ENCODE assay signal across 19 mouse cellular contexts in the genomic region with DNA sequence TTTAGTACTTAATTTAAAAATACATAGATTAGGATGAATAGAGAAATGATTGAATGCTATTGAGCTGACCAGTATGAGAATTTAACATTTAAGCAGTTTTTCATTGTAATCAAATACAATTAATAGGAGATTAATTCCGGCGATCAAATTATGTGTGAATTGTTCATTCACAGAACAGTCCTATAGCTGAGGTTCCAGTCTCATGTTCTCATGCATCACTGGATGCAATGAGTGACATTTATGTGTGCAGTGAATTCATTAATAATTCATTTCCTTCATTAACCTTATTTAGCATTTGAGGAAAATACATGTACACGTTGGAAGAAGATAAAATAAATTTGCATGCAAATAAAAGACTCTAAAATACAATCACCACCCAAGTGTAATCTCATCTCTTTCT.
DNase-seq lines count a peak whose midpoint lies in the region; ATAC-seq and TF ChIP-seq lines count a peak whose summit lies in the region.
"Had no signal": no experiment of that assay in that cellular context is flagged by ENCODE, and none has a peak within 500 bp of the region (broad histone marks: within the 10 kb centered on the region; RNA-seq: fewer than 3 reads in every experiment).

No protein-coding gene starts in this region.

- no peak for TF ChIP-seq CTCF in brain, embryonic 14.5 days (IDR thresholded peaks at IDR 0.05; ENCODE audit: borderline replicate concordance, extremely low read depth, insufficient read depth, insufficient read length)

- no peak overlapping the region for H3K27ac ChIP-seq in forebrain, embryonic 13.5 days
- H3K27ac ChIP-seq in forebrain, embryonic 10.5 days: no peak overlapping the region
- no peak overlapping the region for H3K27ac ChIP-seq in hindbrain, embryonic 12.5 days
- H3K27ac ChIP-seq in hindbrain, embryonic 16.5 days (ENCODE audit: low read depth, low read length): no peak overlapping the region
- H3K27ac ChIP-seq: embryonic facial prominence, embryonic 10.5 days; embryonic facial prominence, embryonic 12.5 days had no signal

- H3K4me2 ChIP-seq in forebrain, embryonic 13.5 days: no peak overlapping the region
- no peak overlapping the region for H3K4me2 ChIP-seq in hindbrain, embryonic 12.5 days (replicated peaks)
- no peak overlapping the region for H3K4me2 ChIP-seq in hindbrain, embryonic 16.5 days (ENCODE audit: low read length)
- H3K4me2 ChIP-seq: embryonic facial prominence, embryonic 12.5 days had no signal

- peak; percentile 63; the same call in 1 of the 2 replicates for ATAC-seq in forebrain, embryonic 13.5 days
- ATAC-seq in hindbrain, embryonic 12.5 days (ENCODE audit: low FRiP score): peak; percentile 61; the same call in 1 of the 2 replicates
- ATAC-seq in hindbrain, embryonic 16.5 days: no peak
- ATAC-seq: forebrain, postnatal 0 days had no signal

- H3K4me3 ChIP-seq in forebrain, embryonic 13.5 days: no peak overlapping the region
- H3K4me3 ChIP-seq in forebrain, embryonic 10.5 days: no peak overlapping the region
- no peak overlapping the region for H3K4me3 ChIP-seq in hindbrain, embryonic 12.5 days
- H3K4me3 ChIP-seq in hindbrain, embryonic 16.5 days (ENCODE audit: low read length): no peak overlapping the region
- H3K4me3 ChIP-seq: embryonic facial prominence, embryonic 10.5 days; embryonic facial prominence, embryonic 12.5 days had no signal

- H3K9ac ChIP-seq in forebrain, embryonic 13.5 days: no peak overlapping the region
- no peak overlapping the region for H3K9ac ChIP-seq in hindbrain, embryonic 12.5 days
- no peak overlapping the region for H3K9ac ChIP-seq in hindbrain, embryonic 16.5 days (ENCODE audit: low read depth, low read length)
- H3K9ac ChIP-seq: embryonic facial prominence, embryonic 12.5 days; forebrain, postnatal 0 days had no signal

- no peaks in the 10 kb centered on the region for H3K27me3 ChIP-seq in forebrain, embryonic 13.5 days
- H3K27me3 ChIP-seq in forebrain, embryonic 10.5 days (ENCODE audit: poor library complexity, severe bottlenecking): no peaks in the 10 kb centered on the region
- H3K27me3 ChIP-seq in hindbrain, embryonic 12.5 days: no peaks in the 10 kb centered on the region
- H3K27me3 ChIP-seq in hindbrain, embryonic 16.5 days (replicated peaks; ENCODE audit: control insufficient read depth, insufficient read depth, low read length): no peaks in the 10 kb centered on the region
- H3K27me3 ChIP-seq: embryonic facial prominence, embryonic 12.5 days had no signal

- H3K9me3 ChIP-seq in forebrain, embryonic 13.5 days (replicated peaks): no peaks in the 10 kb centered on the region
- H3K9me3 ChIP-seq in forebrain, embryonic 10.5 days: no peaks in the 10 kb centered on the region
- no peaks in the 10 kb centered on the region for H3K9me3 ChIP-seq in hindbrain, embryonic 12.5 days (replicated peaks)
- H3K9me3 ChIP-seq in hindbrain, embryonic 16.5 days (ENCODE audit: control insufficient read depth, low read length): no peaks in the 10 kb centered on the region
- H3K9me3 ChIP-seq: embryonic facial prominence, embryonic 10.5 days; embryonic facial prominence, embryonic 12.5 days had no signal

- no peaks in the 10 kb centered on the region for H3K4me1 ChIP-seq in forebrain, embryonic 13.5 days
- H3K4me1 ChIP-seq in forebrain, embryonic 10.5 days: no peaks in the 10 kb centered on the region
- no peaks in the 10 kb centered on the region for H3K4me1 ChIP-seq in hindbrain, embryonic 12.5 days
- H3K4me1 ChIP-seq in hindbrain, embryonic 16.5 days (ENCODE audit: control insufficient read depth, insufficient read depth, low read depth, low read length): no peaks in the 10 kb centered on the region
- H3K4me1 ChIP-seq: embryonic facial prominence, embryonic 10.5 days; embryonic facial prominence, embryonic 12.5 days had no signal

- no peaks in the 10 kb centered on the region for H3K36me3 ChIP-seq in forebrain, embryonic 13.5 days (ENCODE audit: poor library complexity, severe bottlenecking)
- H3K36me3 ChIP-seq in forebrain, embryonic 10.5 days (replicated peaks): no peaks in the 10 kb centered on the region
- no peaks in the 10 kb centered on the region for H3K36me3 ChIP-seq in hindbrain, embryonic 12.5 days
- H3K36me3 ChIP-seq in hindbrain, embryonic 16.5 days (ENCODE audit: control insufficient read depth, insufficient read depth, low read length): no peaks in the 10 kb centered on the region
- H3K36me3 ChIP-seq: embryonic facial prominence, embryonic 10.5 days; embryonic facial prominence, embryonic 12.5 days had no signal

- no peak for DNase-seq in forebrain, embryonic 10.5 days (ENCODE audit: extremely low spot score, low spot score)
- peak; percentile 48 for DNase-seq in brain, embryonic 14.5 days (ENCODE audit: low read depth)
- DNase-seq in retina, embryonic 14.5 days (ENCODE audit: low spot score): peak; percentile 22
- DNase-seq in kidney, adult 18-20 months: no peak
- DNase-seq in thymus, postnatal 4 days: no peak
- DNase-seq: adrenal gland, adult 2 months; adrenal gland, postnatal 10 days; adrenal gland, postnatal 25 days; cerebellum, adult 11-12 months; cerebellum, adult 2 months; cerebellum, adult 9-10 months; cerebellum, postnatal 10 days; cerebellum, postnatal 25 days; forebrain, postnatal 0 days had no signal

- no peak for TF ChIP-seq POLR2A in brain, embryonic 14.5 days (IDR thresholded peaks at IDR 0.05; ENCODE audit: borderline replicate concordance, extremely low read depth, insufficient read depth, insufficient read length, poor library complexity, severe bottlenecking)

- WGBS in forebrain, embryonic 13.5 days: 50% methylated on average over 3 of the region's 3 CpGs
- 87% methylated on average over 3 of the region's 3 CpGs for WGBS in forebrain, embryonic 10.5 days
- 72% methylated on average over 3 of the region's 3 CpGs for WGBS in hindbrain, embryonic 12.5 days
- WGBS in hindbrain, embryonic 16.5 days: 52% methylated on average over 3 of the region's 3 CpGs

Comparison
In these comparisons a context has a peak if more than half of its experiments do, and no peak if none do; other contexts are left out.
1. DNase-seq: peak in brain, embryonic 14.5 days (single experiment) and retina, embryonic 14.5 days (single experiment); none in forebrain, embryonic 10.5 days (single experiment), kidney, adult 18-20 months (single experiment) and thymus, postnatal 4 days (single experiment).